Mouse (Mus musculus) left cerebral cortex, adult 8-10 months (tissue): ENCODE measurements around the gene Kcnn3. TPM values are rescaled to one million over a fixed set of nuclear protein-coding genes. Genes with fewer than 3 reads are reported as not detected.
A peak's percentile ranks its signal among the peaks of the same experiment; 100 is the strongest.

ENCODE experiments used
- DNase-seq, 2 experiments: peaks; one replicate each; pipeline ENCODE4 v3.0.0; 2022; ENCODE audit warnings: low spot score in 2 of 2
- total RNA-seq, 4 experiments: library from RNA; stranded (reverse); gene quantifications; 2 replicates each; pipeline ENCODE4 v1.2.4; 2022

Gene Kcnn3
- total RNA-seq, 4 experiments from 2014 or later, result 20.8 to 25.7 (median 23.3) TPM

DNA sequence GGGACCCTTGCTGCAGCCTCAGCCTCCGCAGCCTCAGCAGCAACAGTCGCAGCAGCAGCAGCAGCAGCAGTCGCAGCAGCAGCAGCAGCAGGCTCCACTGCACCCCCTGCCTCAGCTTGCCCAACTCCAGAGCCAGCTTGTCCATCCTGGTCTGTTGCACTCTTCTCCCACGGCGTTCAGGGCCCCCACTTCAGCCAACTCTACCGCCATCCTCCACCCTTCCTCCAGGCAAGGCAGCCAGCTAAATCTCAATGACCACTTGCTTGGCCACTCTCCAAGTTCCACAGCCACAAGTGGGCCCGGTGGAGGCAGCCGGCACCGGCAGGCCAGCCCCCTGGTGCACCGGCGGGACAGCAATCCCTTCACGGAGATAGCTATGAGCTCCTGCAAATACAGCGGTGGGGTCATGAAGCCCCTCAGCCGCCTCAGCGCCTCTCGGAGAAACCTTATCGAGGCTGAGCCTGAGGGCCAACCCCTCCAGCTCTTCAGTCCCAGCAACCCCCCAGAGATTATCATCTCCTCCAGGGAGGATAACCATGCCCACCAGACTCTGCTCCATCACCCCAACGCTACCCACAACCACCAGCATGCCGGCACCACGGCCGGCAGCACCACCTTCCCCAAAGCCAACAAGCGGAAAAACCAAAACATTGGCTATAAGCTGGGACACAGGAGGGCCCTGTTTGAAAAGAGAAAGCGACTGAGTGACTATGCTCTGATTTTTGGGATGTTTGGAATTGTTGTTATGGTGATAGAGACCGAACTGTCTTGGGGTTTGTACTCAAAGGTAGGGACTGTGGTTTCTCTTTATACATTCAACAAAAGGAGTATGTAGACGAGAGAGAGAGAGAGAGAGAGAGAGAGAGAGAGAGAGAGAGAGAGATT is 896 bp downstream of the Kcnn3 start:
- peak in 1 of 2 experiments; percentile 21 for DNase-seq

- no peak for DNase-seq
These were observed 1.5 kb downstream of the Kcnn3 start for GRCm38 (mm10) chr3:89521503-89521854.

- no peak for DNase-seq
These were observed 2.6 kb downstream of the Kcnn3 start for GRCm38 (mm10) chr3:89522450-89523128.

DNA sequence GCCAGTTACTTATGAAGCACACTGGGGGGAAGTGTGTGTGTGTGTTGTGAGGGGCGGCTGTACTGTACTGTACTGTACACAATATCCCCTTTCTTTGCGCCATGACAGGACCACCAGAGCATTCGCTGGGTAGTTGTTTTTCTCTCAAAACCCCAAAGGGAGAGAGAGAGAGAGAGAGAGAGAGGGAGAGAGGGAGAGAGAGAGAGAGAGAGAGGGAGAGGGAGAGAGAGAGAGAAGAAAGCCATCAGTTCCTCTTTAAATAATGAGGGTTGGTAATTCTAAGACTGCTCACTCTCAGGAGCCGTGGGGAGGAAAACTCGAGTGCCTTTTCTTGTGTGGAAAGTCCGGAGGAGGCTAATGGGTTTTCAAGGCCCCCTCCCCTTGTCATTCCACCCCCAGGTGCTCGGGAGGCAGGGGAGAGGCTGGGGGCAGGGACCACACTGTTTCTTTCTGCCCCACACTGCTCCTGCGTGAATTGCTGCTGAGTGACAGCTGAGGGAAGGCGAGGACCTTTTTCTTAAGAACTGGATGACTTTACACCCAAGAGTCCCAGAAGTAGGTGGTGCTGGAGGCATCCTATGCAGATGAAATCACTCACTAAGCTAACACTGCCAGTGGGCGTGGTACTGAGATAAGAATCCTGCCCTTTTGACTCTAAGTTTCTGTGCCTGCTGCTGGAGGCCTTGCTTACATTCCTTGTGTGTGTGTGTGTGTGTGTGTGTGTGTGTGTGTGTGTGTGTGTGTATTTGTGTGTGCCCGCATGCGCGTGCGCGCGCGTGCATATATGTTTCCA is 6.5 kb downstream of the Kcnn3 start:
- no peak for DNase-seq

- no peak for DNase-seq
These were observed 9.8 kb downstream of the Kcnn3 start for GRCm38 (mm10) chr3:89529796-89530195.

DNA sequence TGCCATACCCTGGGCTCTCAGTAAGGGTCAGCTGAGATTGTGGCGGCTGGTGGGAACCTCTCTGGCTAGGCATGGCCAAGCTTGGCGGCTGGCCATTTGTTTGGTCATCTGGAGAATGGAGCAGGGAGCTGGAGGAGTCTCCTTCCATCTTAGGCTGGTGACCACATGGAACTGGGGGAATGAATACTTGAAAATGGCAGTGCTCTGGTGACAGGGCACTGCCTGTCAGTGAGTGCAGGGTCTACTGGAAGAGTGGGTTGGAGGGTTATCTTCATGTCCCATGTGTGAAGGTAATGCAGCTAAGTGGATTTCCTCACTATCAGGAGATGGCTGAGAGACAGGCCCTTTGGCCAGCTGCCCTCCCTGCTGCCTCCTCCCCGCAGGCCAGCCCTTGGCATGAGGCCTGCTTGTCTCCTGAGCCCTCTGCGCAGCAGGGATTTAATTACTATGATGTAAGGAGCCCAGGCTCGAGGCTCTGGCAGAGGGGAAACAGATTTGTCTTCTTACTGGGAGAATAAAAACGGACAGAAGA is 14.7 kb downstream of the Kcnn3 start:
- no peak for DNase-seq

GRCm38 (mm10) chr3:89535147-89535546 is 15.2 kb downstream of the Kcnn3 start:
- no peak for DNase-seq

- DNase-seq, result no peak
These were observed 19.2 kb downstream of the Kcnn3 start for GRCm38 (mm10) chr3:89539036-89539739.

- DNase-seq, result no peak
These were observed 19.9 kb downstream of the Kcnn3 start for GRCm38 (mm10) chr3:89539740-89540370.

DNA sequence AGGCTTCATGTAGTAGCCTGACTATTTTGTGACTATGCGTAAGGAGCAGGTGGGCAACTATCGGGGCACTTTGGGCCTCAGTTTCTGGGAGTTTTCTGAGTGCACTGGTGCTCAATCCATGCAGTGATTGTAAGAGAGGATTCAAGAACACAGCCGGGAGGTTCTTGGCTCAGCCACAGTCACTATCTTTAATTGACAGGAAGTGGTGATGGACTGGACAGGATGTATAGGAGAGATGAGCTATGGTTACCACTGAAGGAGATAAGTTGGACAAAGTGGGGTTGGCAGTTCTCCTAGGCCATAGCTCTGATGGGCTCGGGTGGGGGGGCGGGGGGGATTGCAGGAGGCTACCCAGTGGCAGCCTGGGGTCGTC is 20.4 kb downstream of the Kcnn3 start:
- no peak for DNase-seq

DNA sequence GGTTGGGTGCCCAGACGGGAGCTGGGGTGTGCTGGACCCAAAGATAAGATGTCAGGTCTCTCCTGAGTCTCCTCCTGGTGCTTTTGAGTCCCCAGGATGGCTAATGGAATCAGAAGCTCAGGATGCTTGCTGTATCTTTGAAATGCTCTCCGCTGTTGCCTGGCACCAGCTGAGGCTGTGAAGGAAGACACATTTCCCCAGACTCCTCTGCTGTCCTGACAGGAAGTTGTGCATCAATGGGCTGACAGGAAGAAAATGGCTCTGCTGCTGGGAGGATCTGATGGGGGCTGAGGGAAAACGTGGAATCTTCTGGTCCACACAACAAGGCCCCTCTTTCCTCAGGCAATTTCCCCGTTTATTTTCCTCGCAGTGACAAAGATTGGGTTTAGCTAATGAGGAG is 27.0 kb downstream of the Kcnn3 start:
- DNase-seq, result peak in 1 of 2 experiments; percentile 24

- DNase-seq, result no peak
These were observed 28.8 kb downstream of the Kcnn3 start for GRCm38 (mm10) chr3:89548805-89549204.

- no peak for DNase-seq
These were observed 29.5 kb downstream of the Kcnn3 start for GRCm38 (mm10) chr3:89549488-89549887.

DNA sequence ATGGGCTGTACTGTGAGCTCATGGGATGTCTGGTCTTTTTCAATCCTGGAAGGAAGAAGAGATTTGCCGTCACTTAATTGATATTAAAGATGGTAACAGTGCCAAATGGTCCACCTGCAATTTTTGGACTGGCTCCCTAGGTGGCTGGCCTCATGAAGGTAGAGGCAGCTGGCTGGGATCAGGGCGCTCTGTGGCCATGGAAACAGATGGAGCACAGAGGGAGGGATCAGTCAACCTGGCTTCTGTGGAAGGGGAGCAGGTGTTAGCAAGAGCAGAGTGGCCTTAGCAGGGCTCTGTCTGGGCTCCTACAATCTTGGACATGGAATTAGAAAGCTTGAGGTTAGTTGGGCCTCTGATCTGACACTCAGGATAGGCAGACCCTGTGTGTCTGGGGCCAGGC is 31.9 kb downstream of the Kcnn3 start:
- no peak for DNase-seq

GRCm38 (mm10) chr3:89553432-89553831 is 33.5 kb downstream of the Kcnn3 start:
- DNase-seq, result no peak

- no peak for DNase-seq
These were observed 34.0 kb downstream of the Kcnn3 start for GRCm38 (mm10) chr3:89553946-89554345.

- no peak for DNase-seq
These were observed 34.6 kb downstream of the Kcnn3 start for GRCm38 (mm10) chr3:89554587-89554986.

- DNase-seq, result no peak
These were observed 37.8 kb downstream of the Kcnn3 start for GRCm38 (mm10) chr3:89557811-89558210.

GRCm38 (mm10) chr3:89558972-89559910 is 39.3 kb downstream of the Kcnn3 start:
- DNase-seq, result peak in 1 of 2 experiments; percentile 17
